Mouse (Mus musculus): ENCODE measurements around the gene Pglyrp4. TPM values are rescaled to one million over a fixed set of nuclear protein-coding genes. Genes with fewer than 3 reads are reported as not detected.
"Not testable (repeated sequence)": the region's sequence is repeated elsewhere in the genome, so short reads cannot be mapped to it uniquely, and the experiment has no call there.

Pglyrp4 gene
- polyA plus RNA-seq (2016; fragmentation: Nextera tagmentation; extraction: Ambion mirVana) = not detected in 2 replicates

DNA sequence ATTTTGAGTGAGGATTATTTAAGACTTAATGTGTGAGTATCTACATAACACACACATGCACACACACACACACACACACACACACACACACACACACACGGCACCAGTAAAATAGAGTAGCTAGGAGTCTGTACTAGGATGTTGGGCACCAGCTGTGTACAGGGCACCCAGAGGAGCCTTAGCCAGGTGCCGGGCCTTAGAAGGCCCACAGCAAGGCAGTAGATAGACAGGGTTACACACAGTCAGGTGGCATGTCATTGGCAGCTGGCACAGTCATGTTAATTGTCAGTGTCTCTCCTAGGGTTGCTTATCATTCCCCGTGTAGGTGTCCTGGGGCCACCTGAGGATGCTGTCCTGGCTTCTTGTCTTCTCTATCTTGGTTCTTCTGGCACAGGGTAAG is at the start of gene Pglyrp4:
Gene Pglyrp4, plus strand, starts transcription at position 301 of the 400 bp plus-strand sequence.
- no peaks in the 10 kb centered on the region for H3K36me3 ChIP-seq
- no peaks in the 10 kb centered on the region for H3K27me3 ChIP-seq (ENCODE audit: insufficient read depth, poor library complexity, severe bottlenecking)
- H3K27ac ChIP-seq = no peak within 1 kb of the TSS
- no peak for DNase-seq (ENCODE audit: low spot score)
- no peak within 1 kb of the TSS for H3K4me3 ChIP-seq
- no peaks in the 10 kb centered on the region for H3K9me3 ChIP-seq
- 84% methylated on average over 3 of the region's 3 CpGs for WGBS
- no peaks in the 10 kb centered on the region for H3K4me1 ChIP-seq (replicated peaks)

DNA sequence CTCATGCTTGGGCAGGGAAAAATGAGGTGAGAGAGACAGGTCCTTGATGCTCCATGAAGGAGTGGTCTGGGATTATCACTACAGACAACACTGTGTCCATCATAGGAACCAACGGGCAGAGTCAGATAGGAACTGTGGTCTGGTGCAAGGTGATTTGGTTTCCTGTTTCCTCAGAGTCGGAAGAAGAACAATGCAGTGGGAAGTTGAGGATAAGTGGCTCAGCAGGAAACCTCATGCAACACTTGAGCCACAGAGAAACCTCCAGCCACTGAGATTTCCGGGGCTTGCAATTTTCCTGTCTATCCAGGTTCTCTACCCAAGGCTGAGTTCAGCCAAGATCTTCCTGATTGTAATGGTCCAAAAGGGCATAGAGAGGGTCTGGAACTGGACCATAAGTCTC is 48.0 kb upstream of the Pglyrp4 start:
- no peak overlapping the region for H3K4me3 ChIP-seq

DNA sequence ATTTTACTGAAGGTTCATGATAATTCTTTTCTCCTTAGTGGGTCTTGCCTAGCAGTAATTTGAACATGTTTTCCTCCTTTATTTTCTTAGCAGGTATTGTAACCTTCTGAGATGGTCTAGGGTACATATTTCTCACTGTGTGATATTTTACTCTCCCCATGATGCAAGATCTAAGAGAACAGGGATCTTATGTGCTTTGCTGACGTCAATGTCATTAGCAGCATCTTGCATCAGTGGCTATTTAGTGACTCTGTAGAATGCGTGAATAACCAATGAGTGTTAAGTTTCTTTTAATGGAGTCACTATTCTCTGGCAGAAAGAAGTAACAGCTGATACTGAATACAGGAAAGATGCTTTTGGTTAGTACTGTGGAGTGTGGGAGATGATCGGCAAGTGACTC is 42.8 kb upstream of the Pglyrp4 start:
- no peak overlapping the region for H3K27ac ChIP-seq
- 94% methylated on average over 3 of the region's 3 CpGs for WGBS
- no peak for DNase-seq (ENCODE audit: low spot score)
- H3K36me3 ChIP-seq = no peaks in the 10 kb centered on the region
- H3K9me3 ChIP-seq = no peaks in the 10 kb centered on the region
- no peaks in the 10 kb centered on the region for H3K27me3 ChIP-seq (ENCODE audit: insufficient read depth, poor library complexity, severe bottlenecking)
- H3K4me3 ChIP-seq = no peak overlapping the region
- H3K4me1 ChIP-seq (replicated peaks) = no peaks in the 10 kb centered on the region

More for the DNA sequence above, 48.0 kb upstream of the Pglyrp4 start:
- Histone ChIP-seq H3K27me3 (ENCODE audit: insufficient read depth, poor library complexity, severe bottlenecking) (no peaks in the 10 kb centered on the region), H3K9me3 (no peaks in the 10 kb centered on the region), H3K27ac (no peak overlapping the region), H3K36me3 (no peaks in the 10 kb centered on the region), H3K4me1 (replicated peaks) (no peaks in the 10 kb centered on the region)
- 65% methylated on average over 3 of the region's 3 CpGs for WGBS
- DNase-seq (ENCODE audit: low spot score) = no peak

DNA sequence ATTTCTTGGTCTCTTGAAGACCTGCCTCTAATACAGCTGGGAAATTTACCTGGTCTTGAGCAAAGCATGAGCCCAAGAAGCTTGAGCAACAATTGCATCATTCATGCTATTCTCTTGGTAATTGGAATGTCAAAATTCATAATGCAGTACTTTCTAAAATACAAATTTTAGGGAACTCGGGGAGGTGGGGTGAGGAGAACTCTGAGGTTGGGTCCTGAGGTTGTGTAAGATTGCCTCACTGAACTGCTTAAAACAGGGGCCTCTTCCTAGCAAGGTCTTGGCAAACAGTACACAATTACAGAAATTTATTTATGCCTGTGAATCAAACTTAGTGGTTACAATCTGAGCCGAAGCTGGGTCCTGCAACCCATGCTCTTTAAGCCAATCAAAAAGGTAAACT is 39.9 kb upstream of the Pglyrp4 start:
- Histone ChIP-seq H3K27me3 (ENCODE audit: insufficient read depth, poor library complexity, severe bottlenecking) (no peaks in the 10 kb centered on the region), H3K4me1 (replicated peaks) (no peaks in the 10 kb centered on the region), H3K36me3 (no peaks in the 10 kb centered on the region), H3K9me3 (no peaks in the 10 kb centered on the region), H3K4me3 (no peak overlapping the region), H3K27ac (no peak overlapping the region)
- DNase-seq (ENCODE audit: low spot score) = no peak
- 81% methylated on average over 2 of the region's 2 CpGs for WGBS

DNA sequence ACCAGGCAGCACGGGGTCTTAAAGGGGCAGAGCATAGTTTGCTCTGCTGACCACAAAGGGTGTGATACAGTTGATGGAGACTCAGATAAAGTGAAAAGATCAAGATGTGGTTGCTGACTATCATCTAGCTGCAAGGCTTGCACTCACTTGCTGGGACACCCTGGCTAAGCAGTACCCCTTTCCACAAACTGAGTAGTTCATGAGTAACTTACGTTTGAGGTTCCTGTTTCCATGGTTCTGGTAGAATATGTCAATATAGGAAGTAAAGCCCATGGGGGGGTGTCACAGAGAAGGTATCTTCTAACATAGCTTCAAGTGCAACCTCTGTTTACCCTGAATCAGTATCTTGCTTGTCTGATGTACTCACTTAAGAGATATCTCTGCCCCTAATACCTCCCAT is 33.2 kb upstream of the Pglyrp4 start:
- no peak for DNase-seq (ENCODE audit: low spot score)
- Histone ChIP-seq H3K36me3 (no peaks in the 10 kb centered on the region), H3K27ac (no peak overlapping the region), H3K4me1 (replicated peaks) (no peaks in the 10 kb centered on the region), H3K9me3 (no peaks in the 10 kb centered on the region), H3K4me3 (no peak overlapping the region), H3K27me3 (ENCODE audit: insufficient read depth, poor library complexity, severe bottlenecking) (no peaks in the 10 kb centered on the region)
- 76% methylated on average over 2 of the region's 2 CpGs for WGBS

DNA sequence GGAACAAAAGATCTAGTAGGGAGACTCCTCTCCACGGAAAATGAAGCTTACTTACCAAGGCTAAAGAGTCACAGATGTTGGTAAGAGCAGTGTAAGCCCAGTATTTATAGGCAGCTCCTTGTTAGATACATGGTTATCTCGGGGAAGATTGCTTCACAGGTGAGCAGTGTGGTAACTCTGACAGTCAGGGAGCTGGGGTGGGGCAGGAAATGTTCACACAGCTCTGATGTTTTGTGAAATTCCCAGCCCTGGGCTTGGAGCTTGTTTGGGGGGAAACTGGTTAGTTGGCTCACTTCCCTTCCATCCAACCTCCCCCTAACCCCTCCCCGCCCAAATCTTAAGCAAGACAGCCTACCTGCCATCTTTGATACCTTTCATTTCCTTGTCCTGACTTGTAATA is 31.1 kb upstream of the Pglyrp4 start, which contains the start of gene S100a9:
Gene S100a9, minus strand, starts transcription at position 109 of the 400 bp plus-strand sequence.
- Histone ChIP-seq H3K36me3 (no peaks in the 10 kb centered on the region), H3K27me3 (ENCODE audit: insufficient read depth, poor library complexity, severe bottlenecking) (no peaks in the 10 kb centered on the region), H3K27ac (no peak within 1 kb of the TSS), H3K9me3 (no peaks in the 10 kb centered on the region), H3K4me1 (replicated peaks) (no peaks in the 10 kb centered on the region), H3K4me3 (no peak within 1 kb of the TSS)
- no peak for DNase-seq (ENCODE audit: low spot score)
- WGBS = 77% methylated on average over 3 of the region's 3 CpGs

DNA sequence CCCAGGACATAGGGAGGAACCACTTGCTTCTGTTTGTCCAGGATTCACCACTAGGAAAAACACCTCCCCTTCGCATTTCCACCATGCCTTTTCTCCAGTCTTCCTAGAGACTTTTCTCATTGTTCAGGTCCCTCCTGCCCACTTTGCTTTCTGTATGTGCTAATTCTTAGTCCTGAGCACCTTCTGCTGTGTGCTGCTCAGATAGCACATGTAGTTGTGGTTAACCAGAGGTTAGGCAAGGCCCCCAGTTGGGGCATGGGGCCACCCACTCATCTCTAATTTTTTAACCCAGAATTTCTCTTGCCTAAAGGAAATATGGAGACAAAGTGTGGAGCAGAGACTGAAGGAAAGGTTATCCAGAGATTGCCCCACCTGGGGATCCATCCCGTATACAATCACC is 24.5 kb upstream of the Pglyrp4 start:
- no peaks in the 10 kb centered on the region for H3K36me3 ChIP-seq
- 87% methylated on average over 2 of the region's 2 CpGs for WGBS
- H3K9me3 ChIP-seq = no peaks in the 10 kb centered on the region
- DNase-seq (ENCODE audit: low spot score) = no peak
- no peak overlapping the region for H3K27ac ChIP-seq
- H3K4me1 ChIP-seq (replicated peaks) = no peaks in the 10 kb centered on the region
- no peaks in the 10 kb centered on the region for H3K27me3 ChIP-seq (ENCODE audit: insufficient read depth, poor library complexity, severe bottlenecking)
- H3K4me3 ChIP-seq = no peak overlapping the region

DNA sequence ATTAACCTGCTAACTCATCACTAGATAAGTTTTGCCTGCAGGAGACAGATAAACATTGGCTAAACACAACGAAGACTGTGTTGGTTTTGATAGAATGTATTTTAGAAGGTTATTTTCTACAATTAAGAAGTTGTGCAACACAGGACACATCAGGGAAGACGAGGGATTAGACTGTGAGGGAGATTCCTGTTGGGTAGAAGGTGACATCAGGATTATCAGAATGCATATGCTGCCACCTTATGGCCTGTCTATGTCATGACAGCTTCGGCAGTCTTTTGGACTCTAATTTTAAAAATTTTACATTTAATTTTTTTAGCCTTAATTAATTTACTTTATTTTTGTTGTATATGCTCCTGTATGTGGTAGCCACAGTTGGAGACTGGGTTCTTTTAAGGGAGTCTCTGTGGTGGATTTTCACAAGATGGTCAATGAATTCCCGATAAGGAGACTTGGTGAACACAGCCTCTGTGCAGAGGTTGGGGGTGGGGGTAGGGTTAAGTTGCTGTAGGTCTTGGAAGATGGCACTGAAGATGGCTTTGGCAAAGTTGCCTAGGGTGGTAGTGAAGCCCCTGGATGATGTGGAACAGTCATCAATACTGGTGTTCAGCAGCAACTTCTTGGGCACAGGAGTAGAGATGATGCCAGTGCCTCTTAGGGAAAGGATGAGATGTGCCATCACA is 18.0 kb upstream of the Pglyrp4 start:
- Histone ChIP-seq H3K36me3 (no peaks in the 10 kb centered on the region), H3K9me3 (no peaks in the 10 kb centered on the region), H3K4me1 (replicated peaks) (no peaks in the 10 kb centered on the region), H3K27ac (no peak overlapping the region), H3K27me3 (ENCODE audit: insufficient read depth, poor library complexity, severe bottlenecking) (no peaks in the 10 kb centered on the region), H3K4me3 (no peak overlapping the region)
- no peak for DNase-seq (ENCODE audit: low spot score)
- 26% methylated on average over 4 of the region's 4 CpGs for WGBS

DNA sequence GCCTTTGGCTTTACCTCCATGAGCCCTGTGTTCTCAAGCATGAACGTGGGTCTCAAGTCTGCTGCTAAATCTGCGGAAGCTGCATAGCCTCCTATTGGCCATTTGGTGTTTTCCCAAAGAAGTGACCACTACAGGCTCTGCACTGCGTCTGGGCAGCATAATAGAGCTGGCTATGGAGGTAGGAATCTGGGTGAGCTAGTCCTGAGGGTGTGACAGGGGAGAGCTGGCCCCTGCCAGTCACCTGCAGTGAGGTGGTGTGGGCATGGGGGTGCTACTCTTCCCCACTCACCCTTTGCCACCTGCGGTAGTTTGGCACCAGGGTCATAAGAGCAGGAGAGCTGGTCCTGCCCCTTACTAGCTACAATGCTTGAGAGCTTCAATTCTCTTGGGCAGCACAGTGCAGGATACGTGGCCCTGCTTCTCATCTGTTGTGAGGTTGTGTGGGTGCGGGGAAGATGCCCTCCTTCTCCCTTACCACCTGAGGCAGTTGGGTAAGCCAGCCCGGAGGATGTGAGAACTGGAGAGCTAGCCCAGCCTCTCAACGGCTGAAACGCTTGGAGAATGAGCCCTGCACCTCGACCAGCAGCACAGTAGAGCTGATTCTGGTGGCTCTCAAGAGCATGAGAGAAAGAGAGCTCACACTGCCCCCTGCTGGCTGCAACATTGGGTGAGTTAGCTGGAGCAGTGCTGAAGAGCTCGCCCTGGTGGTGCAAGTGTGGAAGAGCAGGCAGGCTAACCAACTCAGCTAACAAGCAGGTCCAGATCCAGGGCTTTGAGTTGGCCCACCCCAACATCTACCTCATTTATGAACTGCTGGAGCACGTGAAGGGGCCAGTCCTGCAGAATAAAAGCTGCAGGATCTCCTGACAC is 16.9 kb upstream of the Pglyrp4 start:
- Histone ChIP-seq H3K27ac (no peak overlapping the region), H3K9me3 (no peaks in the 10 kb centered on the region), H3K4me1 (replicated peaks) (no peaks in the 10 kb centered on the region), H3K36me3 (no peaks in the 10 kb centered on the region), H3K27me3 (ENCODE audit: insufficient read depth, poor library complexity, severe bottlenecking) (no peaks in the 10 kb centered on the region), H3K4me3 (no peak overlapping the region)
- DNase-seq (ENCODE audit: low spot score) = peak; percentile 83
- 51% methylated on average over 12 of the region's 12 CpGs for WGBS

DNA sequence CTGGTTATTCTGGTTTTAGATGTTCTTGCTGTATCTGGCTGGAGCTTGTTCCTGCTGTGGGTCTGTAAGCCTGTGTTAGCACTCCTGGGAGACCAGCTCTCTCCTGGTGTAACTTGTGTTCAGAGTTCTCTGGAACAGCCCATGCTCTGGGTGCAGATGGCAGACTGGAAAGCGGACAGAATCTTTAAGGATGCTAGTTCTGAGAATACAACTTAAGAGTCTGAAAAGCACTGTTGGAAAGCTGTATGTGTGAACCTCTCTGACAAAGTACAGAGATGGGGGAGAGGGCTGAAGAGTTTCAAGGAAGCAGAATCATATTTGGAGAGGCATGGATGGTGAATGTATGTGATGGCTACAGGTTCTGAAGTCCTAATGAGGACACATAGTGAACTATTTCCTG is 23.0 kb downstream of the Pglyrp4 start:
- Histone ChIP-seq H3K27ac (no peak overlapping the region), H3K9me3 (no peaks in the 10 kb centered on the region), H3K4me1 (replicated peaks) (no peaks in the 10 kb centered on the region), H3K36me3 (no peaks in the 10 kb centered on the region), H3K4me3 (no peak overlapping the region), H3K27me3 (ENCODE audit: insufficient read depth, poor library complexity, severe bottlenecking) (no peaks in the 10 kb centered on the region)
- WGBS = 94% methylated on average over 1 of the region's 1 CpGs
- no peak for DNase-seq (ENCODE audit: low spot score)

DNA sequence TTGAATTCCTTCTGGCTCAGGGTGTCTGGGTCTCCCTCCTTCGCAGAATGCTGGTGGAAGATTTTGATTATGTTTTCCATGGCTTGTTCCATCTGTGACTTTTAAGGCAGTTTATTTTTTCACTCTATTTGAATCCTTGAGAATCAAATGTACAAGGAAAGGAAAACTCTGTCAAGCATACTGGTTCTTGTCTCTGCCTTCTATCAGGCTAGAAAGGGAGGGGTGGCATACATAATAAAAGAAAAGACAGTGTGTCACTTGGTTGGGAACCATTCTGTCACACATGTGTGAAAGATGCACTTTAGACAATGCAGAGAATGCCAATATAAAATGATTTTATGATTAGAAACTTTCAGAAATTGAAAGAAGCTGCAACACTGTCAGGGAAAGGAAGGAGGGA is 51.1 kb downstream of the Pglyrp4 start, which contains the start of gene Gm5849:
Gene Gm5849, minus strand, starts transcription at position 101 of the 400 bp plus-strand sequence.
- 100% methylated on average over 1 of the region's 1 CpGs for WGBS
- not testable (repeated sequence) for H3K27me3 ChIP-seq (ENCODE audit: insufficient read depth, poor library complexity, severe bottlenecking); H3K4me3 ChIP-seq; H3K36me3 ChIP-seq; H3K4me1 ChIP-seq (replicated peaks); H3K27ac ChIP-seq; H3K9me3 ChIP-seq; DNase-seq (ENCODE audit: low spot score)
